Mouse (Mus musculus) inflammation-experienced regulatory T-cells, adult 6 months (primary cell): ENCODE measurements around the gene Atoh1. TPM values are rescaled to one million over a fixed set of nuclear protein-coding genes. Genes with fewer than 3 reads are reported as not detected.

ENCODE experiments used
- ATAC-seq: one replicate; pipeline ENCODE4 v1.8.0; 2017
- polyA plus RNA-seq, 3 experiments: library from polyadenylated mRNA; unstranded; fragments of 100-300 nt; shearing (Covaris generic); gene quantifications; one replicate each; pipeline ENCODE4 v1.2.1; 2017

Atoh1 gene
- not detected for polyA plus RNA-seq

DNA sequence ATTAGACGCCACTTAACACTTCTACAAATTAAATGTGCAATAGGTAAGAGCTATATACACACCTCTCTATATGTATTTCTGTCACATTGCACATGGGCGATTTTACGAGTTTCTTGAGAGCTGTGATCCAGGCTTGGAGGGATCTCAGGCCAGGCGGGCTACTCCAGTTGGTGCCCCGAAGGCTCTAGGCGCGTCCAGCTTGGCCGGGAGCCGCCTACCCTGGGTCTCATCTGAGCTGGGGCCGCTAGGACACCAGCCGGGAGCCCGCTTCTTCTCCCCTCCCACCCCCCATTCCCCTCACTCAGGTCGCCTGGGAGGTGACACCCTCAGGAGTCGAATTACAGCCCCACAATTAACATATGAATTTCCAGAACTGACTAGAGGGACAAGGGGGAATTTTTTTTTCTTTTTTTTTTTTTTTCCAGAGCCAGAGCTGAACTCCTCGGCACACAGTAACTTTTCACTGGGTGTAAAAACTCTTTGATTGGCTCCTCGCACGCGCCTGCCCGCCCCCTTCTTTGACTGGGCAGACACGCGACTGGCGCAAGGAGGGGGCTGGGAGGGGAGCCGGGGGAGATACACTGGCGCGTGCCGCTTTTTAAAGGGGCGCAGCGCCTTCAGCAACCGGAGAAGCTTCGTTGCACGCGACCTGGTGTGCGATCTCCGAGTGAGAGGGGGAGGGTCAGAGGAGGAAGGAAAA is at the start of gene Atoh1:
TSS of gene Atoh1 (plus strand) at position 627 of the 700 bp plus-strand sequence.
- ATAC-seq, result no peak

DNA sequence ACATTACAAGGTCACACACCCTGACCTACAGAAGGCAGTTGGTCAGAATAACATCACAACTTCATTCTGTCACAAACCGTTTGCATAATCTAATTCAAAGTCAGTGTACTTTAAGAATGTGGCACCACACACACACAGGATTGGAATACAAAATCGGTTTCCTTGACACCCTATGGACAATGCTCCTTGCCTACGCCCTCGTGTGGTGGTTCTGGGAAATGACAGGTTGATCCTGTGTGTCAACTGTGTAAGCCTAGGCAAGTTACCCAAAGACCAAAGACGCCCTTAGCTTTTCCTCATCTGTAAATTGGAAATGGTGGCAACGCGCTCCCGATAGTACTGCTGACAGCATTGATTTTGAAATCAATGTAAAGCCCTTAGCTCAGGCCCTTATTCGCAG is 45.0 kb upstream of the Atoh1 start:
- no peak for ATAC-seq

DNA sequence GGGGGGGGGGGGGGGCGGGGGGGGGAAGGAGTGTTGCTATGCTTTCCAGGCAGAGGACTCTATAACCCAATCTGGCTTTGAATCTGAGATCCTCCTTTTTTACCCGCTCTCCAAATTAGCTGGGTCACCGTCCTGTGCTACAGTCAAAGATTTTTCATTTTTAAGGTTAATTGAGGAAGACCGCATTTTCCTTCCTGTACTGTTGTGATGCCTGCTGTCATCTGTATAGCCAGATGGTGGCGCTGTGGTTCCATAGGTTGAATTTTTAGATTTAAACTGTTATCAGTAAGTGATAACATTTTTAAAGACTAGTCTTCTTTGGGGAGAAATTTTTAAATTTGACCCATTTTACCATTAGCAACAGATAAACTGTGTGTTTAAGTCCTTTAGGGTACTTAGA is 44.0 kb upstream of the Atoh1 start:
- ATAC-seq, result no peak

DNA sequence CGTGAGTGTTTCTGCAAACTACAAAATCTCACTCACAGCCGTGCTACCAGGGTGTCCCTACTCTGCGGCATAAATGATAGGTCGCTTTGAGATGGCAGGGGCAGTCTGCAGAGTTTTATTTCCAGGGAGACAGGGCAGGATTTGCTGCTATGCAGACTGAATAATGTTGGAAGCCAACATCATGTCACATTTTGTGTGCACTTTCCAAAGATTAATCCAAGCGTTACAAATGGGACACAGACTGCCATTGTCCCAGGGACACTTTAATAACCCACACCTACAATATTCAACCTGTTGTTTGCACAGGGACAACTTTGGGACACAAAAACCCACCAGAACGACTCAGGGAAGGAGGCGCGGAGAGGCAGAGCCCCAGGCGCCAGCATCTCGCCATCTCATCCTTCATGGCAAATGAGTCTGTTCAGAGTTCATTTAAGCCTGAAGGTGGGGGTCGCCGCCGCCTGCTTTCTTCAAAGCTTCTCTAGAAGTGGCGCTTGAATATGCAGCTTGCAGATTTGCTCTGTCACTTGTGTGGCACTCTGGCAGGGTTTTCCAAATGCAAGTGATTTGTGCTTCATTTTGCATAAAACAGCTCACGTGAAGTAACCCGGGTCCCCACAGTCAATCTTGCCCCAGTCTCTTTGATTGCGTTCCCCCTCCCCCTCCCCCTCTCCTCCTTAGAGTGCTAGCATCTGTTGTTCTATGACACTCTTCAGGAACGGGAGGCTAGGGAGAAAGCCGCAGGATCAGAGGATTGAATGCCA is 40.6 kb upstream of the Atoh1 start:
- no peak for ATAC-seq

DNA sequence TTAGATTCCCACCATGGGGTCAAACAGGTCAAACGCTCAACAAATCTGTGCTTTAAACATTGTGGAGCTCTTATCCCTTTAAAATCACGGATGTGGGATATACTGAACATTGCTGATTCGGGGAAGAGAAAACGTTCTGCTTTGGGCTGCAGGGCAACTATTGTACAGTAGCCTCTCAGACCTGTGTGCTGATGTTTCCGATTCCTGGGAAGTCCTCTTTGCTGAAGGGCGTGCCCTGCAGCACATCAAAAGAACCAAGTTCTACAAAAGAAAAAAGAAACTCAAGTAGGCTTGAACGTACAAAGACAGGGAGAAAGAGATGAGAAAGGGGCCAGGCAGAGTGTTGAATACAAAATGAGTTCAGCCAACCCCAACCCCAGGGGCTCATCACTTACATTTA is 34.2 kb upstream of the Atoh1 start:
- ATAC-seq, result no peak

DNA sequence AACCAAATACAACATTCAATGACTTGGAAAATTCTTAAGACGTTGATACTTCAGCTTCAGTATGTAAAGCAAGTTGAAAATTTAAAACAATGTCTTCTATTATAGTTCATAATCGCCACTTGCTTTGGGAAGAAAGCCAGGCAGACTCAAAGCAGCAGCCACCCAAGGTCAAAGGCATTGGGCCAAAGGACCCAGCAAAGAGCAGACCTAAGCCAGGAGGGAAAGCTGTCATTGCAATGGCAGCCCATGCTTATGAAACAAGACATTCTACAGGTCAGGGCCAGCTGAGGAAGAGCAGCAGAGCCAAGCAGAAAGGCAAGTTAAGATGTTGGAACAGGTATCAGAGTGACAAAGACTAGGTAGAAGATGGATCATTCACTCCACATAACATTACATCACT is 25.3 kb upstream of the Atoh1 start:
- ATAC-seq, result no peak

DNA sequence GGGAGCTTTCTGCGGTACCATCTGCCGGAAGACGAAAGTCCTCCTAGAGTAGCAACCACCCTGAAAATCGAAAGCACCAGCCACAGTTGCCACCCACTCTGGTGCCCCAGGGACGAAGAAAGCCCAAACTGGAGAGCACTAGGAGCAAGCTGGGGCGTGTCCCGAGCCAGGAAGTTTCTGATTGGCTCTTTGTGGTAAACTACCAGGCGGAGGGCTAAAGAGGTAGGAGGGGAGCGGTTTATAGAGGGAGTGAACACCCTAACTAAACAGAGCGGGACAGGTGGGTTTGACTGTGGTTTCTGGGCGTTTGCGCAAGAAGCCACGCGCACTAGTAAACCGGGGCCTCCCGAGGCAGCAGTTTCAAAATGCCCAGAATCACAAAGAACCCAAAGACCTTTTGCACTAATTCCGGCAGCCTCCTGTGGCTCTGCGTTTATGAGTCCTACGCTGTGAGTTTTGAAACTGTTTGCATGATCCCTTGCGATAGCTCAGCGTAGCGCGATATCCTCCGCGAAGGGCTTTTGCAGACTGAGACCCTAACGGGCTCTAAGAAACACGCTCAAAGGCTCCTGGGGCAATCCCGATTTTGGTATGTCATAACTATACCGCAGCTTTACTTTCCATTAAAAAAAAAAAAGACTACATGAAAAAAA is 1.0 kb upstream of the Atoh1 start:
- no peak for ATAC-seq

DNA sequence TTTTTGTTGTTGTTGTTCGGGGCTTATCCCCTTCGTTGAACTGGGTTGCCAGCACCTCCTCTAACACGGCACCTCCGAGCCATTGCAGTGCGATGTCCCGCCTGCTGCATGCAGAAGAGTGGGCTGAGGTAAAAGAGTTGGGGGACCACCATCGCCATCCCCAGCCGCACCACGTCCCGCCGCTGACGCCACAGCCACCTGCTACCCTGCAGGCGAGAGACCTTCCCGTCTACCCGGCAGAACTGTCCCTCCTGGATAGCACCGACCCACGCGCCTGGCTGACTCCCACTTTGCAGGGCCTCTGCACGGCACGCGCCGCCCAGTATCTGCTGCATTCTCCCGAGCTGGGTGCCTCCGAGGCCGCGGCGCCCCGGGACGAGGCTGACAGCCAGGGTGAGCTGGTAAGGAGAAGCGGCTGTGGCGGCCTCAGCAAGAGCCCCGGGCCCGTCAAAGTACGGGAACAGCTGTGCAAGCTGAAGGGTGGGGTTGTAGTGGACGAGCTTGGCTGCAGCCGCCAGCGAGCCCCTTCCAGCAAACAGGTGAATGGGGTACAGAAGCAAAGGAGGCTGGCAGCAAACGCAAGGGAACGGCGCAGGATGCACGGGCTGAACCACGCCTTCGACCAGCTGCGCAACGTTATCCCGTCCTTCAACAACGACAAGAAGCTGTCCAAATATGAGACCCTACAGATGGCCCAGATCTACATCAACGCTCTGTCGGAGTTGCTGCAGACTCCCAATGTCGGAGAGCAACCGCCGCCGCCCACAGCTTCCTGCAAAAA is 496 bp downstream of the Atoh1 start:
- ATAC-seq, result no peak

DNA sequence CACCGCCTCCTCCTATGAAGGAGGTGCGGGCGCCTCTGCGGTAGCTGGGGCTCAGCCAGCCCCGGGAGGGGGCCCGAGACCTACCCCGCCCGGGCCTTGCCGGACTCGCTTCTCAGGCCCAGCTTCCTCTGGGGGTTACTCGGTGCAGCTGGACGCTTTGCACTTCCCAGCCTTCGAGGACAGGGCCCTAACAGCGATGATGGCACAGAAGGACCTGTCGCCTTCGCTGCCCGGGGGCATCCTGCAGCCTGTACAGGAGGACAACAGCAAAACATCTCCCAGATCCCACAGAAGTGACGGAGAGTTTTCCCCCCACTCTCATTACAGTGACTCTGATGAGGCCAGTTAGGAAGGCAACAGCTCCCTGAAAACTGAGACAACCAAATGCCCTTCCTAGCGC is 1.1 kb downstream of the Atoh1 start:
- ATAC-seq, result no peak

DNA sequence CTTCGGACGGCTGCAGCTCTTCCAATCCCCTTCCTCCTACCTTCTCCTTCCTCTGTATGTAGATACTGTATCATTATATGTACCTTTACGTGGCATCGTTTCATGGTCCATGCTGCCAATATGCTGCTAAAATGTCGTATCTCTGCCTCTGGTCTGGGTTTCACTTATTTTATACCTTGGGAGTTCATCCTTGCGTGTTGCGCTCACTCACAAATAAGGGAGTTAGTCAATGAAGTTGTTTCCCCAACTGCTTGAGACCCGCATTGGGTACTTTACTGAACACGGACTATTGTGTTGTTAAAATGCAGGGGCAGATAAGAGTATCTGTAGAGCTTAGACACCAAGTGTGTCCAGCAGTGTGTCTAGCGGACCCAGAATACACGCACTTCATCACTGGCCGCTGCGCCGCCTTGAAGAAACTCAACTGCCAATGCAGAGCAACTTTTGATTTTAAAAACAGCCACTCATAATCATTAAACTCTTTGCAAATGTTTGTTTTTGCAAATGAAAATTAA is 1.6 kb downstream of the Atoh1 start:
- ATAC-seq, result no peak

DNA sequence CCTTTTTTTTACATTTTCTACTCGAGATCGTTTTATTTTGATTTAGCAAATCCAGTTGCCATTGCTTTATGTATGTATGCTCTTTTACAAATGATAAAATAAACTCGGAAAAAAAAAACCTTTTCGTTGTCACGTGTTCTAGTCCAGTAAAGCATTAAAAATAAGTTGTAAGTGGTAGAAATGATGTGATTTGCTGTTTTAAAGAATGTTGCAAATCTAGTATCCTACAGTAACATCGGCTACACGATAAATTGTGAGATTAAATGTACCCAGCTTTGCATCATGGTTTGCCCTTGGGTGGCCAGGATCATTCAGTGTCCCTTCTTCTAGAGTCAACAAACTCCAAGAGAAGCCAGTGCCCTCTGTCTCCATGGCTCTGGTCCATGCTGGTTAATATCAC is 2.2 kb downstream of the Atoh1 start:
- no peak for ATAC-seq

DNA sequence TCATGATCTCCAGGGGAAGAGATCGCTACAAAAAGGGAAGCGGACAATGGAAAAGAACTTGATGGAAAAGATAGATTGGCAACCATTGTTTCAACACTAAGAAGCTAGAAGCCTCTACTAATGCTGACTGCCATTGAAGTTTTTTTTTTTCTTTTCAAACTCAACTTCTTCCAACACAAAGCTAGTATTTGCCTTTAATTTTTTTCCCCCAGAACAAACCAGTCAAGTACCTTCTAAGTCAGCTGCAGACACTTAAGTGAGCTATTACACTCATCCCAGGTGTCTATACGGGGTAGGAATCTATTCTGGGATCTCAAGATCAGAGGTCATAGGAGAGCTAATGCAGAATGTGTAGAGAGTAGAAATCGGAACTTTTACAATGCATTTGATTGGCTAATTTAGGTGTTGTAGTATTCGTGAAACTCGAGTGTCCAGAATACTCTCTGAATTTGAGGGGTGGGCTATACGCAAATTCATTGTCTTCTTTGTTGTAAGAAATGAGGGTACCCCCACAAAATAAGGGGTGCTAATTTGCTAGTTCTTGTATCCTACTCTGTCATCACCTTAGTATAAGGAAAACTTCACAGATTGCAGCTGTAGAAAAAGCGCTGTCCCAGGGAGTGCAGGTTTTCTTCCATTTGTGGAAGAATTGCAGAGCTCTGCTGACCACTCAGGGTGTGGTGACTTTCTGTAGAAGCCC is 2.8 kb downstream of the Atoh1 start:
- no peak for ATAC-seq

DNA sequence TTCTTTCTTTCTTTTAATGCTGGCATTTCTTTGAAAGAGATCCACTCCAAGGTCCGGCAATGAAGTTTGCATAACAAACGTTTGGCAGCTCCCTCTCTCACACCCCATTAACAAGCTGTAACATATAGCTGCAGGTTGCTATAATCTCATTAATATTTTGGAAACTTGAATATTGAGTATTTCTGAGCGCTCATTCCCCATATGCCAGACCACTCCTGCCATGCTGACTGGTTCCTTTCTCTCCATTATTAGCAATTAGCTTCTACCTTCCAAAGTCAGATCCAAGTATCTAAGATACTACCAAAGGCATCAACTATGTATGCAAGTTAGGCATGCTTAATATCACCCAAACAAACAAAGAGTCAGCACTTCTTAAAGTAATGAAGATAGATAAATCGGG is 4.4 kb downstream of the Atoh1 start:
- ATAC-seq, result no peak

DNA sequence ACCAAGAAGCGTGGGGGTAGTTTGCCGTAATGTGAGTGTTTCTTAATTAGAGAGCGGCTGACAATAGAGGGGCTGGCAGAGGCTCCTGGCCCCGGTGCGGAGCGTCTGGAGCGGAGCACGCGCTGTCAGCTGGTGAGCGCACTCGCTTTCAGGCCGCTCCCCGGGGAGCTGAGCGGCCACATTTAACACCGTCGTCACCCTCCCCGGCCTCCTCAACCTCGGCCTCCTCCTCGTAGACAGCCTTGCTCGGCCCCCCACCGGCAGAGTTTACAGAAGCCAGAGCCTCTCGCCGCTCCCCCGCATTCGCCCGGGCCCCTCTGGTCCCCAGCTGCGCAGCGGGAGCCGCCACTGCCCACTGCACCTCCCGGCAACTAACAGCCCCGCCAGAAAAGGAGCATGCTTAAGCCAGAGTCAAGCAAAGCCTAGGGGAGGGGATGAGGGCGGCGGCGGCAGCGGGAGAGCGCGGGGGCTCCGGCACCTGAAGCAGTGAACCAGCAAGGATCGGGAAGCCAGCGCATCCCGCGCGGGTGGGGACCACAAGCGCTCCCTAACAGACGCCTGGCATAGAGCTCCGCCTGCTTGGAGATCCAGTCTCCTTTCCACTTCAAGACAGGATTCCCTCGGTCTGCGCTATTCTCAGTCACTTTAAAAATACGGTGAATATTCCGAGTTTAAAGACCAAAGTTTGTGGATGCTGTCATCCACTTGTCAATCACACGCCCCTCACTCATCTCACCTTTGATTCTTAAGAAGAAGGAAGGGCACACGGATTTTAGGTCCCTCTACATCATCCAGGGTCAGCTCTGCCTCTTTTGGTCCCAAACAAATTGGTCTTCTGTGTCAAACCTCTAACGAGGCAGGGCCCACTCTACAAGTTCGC is 5.8 kb downstream of the Atoh1 start:
- no peak for ATAC-seq

DNA sequence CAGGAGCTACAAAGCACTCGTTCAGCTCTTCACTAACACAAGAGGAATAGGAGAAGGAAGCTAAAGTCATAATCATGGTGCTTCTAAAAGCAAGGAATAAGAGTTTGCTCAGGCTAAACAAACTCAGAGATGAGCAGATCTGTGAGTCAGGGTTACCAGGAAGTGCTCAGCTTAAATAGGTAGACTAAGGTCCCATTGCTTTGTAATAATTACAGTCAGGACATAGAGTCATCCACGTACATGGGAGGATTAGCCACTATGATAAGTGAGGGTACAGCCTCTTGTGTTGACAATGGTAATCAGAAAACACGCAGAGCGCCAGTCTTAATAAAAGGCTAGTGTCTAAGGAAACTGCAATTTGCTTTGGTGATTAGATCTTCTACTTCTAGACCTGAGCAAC is 7.4 kb downstream of the Atoh1 start:
- ATAC-seq, result no peak

DNA sequence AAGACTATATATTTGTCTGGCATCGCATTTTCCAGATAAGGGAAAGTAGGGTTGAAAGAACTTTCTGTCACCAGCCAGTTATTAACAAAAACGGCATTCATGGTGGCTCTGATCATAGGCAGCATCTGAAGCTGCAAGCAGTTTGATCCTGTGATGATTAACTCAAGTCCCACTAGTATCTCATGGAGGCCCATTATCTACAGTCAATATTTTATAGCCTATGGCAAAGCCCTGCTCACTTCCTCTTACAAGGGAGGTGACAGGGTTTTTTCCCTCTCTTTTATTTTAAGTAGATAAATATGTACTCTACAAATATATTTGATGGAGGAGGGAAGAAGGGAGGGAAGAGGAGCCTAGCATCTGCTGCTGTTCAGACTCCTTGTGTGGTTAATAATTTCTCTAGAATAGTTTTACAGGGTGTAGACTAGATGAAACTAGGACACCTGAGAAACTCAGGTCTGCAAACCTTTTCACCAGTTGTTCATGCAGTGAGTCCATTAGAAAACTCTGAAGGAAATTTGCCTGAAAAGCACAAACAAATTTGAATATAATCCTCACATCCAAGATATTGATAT is 14.1 kb downstream of the Atoh1 start:
- ATAC-seq, result no peak

DNA sequence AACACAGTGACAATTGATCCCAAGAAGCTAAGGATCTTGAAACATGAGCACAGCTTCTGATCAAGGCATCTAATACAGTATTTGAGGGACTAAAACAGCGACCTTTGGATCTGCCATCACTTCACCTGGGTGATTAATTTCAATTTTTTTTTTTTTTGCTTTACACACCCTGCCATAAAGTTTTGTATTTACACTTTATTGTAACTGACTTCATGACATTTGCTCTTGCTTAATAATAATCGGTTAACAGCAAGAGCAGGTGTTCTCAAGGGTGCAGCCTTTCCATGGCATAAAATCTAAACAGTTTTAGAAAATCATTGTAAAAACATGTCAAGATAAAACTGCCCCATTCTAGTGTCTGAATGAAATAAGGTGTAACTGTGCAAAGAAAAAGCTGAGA is 25.6 kb downstream of the Atoh1 start:
- no peak for ATAC-seq

DNA sequence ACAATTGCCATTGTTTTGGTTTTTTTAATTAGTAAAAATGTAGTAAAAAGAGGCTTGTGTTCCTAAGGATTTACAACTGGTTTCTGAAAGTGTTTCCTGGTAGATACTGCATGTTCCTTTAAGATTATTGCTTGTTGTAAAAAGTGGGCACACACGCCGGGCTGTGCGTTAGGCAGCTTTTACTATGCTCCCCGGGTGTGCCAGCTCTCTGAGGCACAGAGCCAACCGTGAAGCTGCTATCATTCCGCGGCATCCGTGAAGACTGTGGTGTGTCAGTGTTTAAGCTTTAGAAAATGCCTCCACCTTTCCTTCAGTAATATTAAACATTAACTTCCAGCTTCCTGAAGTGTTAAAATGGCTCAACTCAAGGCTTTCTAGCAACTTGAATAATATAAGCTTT is 35.0 kb downstream of the Atoh1 start:
- ATAC-seq, result no peak

DNA sequence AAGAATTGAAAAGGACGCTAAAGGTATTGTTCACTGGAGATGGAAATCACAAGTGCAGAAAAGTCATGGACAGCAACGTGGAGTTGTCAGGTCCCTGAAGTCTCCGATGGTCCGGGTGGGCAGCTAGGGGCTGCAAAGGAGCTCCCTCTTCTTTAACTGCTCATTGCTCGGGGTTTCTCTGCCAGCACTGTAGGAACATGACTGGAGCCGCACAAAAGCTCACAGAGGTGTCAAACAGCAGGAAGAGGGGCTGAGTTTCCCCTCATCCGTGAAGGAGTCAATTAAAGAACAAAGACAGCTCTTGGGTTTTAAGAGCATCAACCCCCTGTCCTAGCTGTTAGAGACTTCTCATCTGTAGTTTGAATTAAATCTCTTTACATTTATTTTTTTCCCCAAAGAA is 44.5 kb downstream of the Atoh1 start:
- no peak for ATAC-seq
